Mouse (Mus musculus) naive thymus-derived CD4-positive, alpha-beta T cell, adult 2 months (primary cell): ENCODE measurements around the gene Iqcf3.
"Not testable (repeated sequence)": the region's sequence is repeated elsewhere in the genome, so short reads cannot be mapped to it uniquely, and the experiment has no call there.

Experiments used
- DNase-seq: peaks from one replicate; pipeline ENCODE4 v3.0.0-alpha.2; 2011; ENCODE audit warnings: low read depth

Iqcf3 gene

GRCm38 (mm10) chr9:106504246-106504645 lies 57.2 kb downstream of the Iqcf3 start:
- DNase-seq, result no peak

- no peak for DNase-seq
These were observed 59.6 kb downstream of the Iqcf3 start for GRCm38 (mm10) chr9:106501846-106502245.

GRCm38 (mm10) chr9:106499667-106500066 lies 61.8 kb downstream of the Iqcf3 start, which contains the start of gene Iqcf1:
TSS of gene Iqcf1 (plus strand) at chr9:106499967.
- DNase-seq, result no peak

GRCm38 (mm10) chr9:106487602-106488001 lies 73.8 kb downstream of the Iqcf3 start:
- not testable (repeated sequence) for DNase-seq

- no peak for DNase-seq
These were observed 76.4 kb downstream of the Iqcf3 start for GRCm38 (mm10) chr9:106485076-106485475.

- DNase-seq, result no peak
These were observed 77.8 kb downstream of the Iqcf3 start for GRCm38 (mm10) chr9:106483606-106484005.

- no peak for DNase-seq
These were observed 78.3 kb downstream of the Iqcf3 start for GRCm38 (mm10) chr9:106483136-106483535.

- no peak for DNase-seq
These were observed 78.8 kb downstream of the Iqcf3 start for GRCm38 (mm10) chr9:106482578-106483115.

- no peak for DNase-seq
These were observed 79.8 kb downstream of the Iqcf3 start for GRCm38 (mm10) chr9:106481676-106482075.

- no peak for DNase-seq
These were observed 80.4 kb downstream of the Iqcf3 start for GRCm38 (mm10) chr9:106481075-106481474.

- DNase-seq, result no peak
These were observed 80.9 kb downstream of the Iqcf3 start for GRCm38 (mm10) chr9:106480541-106480940.

GRCm38 (mm10) chr9:106478101-106478500 lies 83.3 kb downstream of the Iqcf3 start:
- DNase-seq, result no peak

GRCm38 (mm10) chr9:106477649-106478048 lies 83.8 kb downstream of the Iqcf3 start:
- peak; percentile 41 for DNase-seq

GRCm38 (mm10) chr9:106476924-106477484 lies 84.4 kb downstream of the Iqcf3 start, which contains the start of gene Parp3:
TSS of gene Parp3 (minus strand) at chr9:106476949.
- DNase-seq, result peak; percentile 99

- peak; percentile 76 for DNase-seq
These were observed 85.2 kb downstream of the Iqcf3 start for GRCm38 (mm10) chr9:106476002-106476923.

- DNase-seq, result no peak
These were observed 85.8 kb downstream of the Iqcf3 start, which contains the start of gene Rrp9 for GRCm38 (mm10) chr9:106475663-106476001. TSS of gene Rrp9 (plus strand) at chr9:106475963.

GRCm38 (mm10) chr9:106475046-106475445 lies 86.4 kb downstream of the Iqcf3 start:
- no peak for DNase-seq

GRCm38 (mm10) chr9:106474456-106474855 lies 87.0 kb downstream of the Iqcf3 start:
- peak; percentile 77 for DNase-seq

- DNase-seq, result no peak
These were observed 87.7 kb downstream of the Iqcf3 start for GRCm38 (mm10) chr9:106473753-106474105.

GRCm38 (mm10) chr9:106473081-106473752 lies 88.2 kb downstream of the Iqcf3 start:
- DNase-seq, result no peak

GRCm38 (mm10) chr9:106472321-106472720 lies 89.1 kb downstream of the Iqcf3 start:
- DNase-seq, result no peak

- DNase-seq, result no peak
These were observed 89.5 kb downstream of the Iqcf3 start for GRCm38 (mm10) chr9:106471892-106472291.
